Mouse (Mus musculus) adrenal gland, adult 2 months (tissue): Measurements from ENCODE around the gene Slxl1. TPM values are rescaled to one million over a fixed set of nuclear protein-coding genes. Genes with fewer than 3 reads are reported as not detected.
"Not testable (repeated sequence)": the region's sequence is repeated elsewhere in the genome, so short reads cannot be mapped to it uniquely, and the experiment has no call there.

Experiments used
- DNase-seq: peaks from one replicate; pipeline ENCODE4 v3.0.0; 2021
- long read RNA-seq: library from polyadenylated mRNA; stranded (forward); transcript quantifications from one replicate; pipeline ENCODE4 v2.0.0, GENCODE M21; 2021
- polyA plus RNA-seq: library from polyadenylated mRNA; depleted of rRNA; stranded (reverse); fragments of >200 nt; gene quantifications from 2 replicates; pipeline ENCODE4 v1.2.3, GENCODE M21; 2012; rRNA removed
- total RNA-seq, 2 experiments: library from RNA; stranded (reverse); gene quantifications; 2 replicates each; pipeline ENCODE4 v1.2.3; 2021

The Slxl1 gene
- total RNA-seq (not detected), polyA plus RNA-seq (not detected in 2 replicates)
- long read RNA-seq, result 0 reads

GRCm38 (mm10) chrX:55226576-55226975 lies at the start of gene Slxl1:
Gene Slxl1 (plus strand): TSS chrX:55226876.
- DNase-seq, result not testable (repeated sequence)
